Mouse (Mus musculus) CH12.LX (cell line): ENCODE measurements around the gene Arl1. TPM values are rescaled to one million over a fixed set of nuclear protein-coding genes. Genes with fewer than 3 reads are reported as not detected.

ENCODE experiments used
- DNase-seq: peaks from one replicate; pipeline ENCODE4 v3.0.0-alpha.2; 2013; ENCODE audit errors: extremely low read depth
- H3K27ac ChIP-seq: 2 replicates; pipeline ENCODE4 v1.5.1; 2012; ENCODE audit warnings: low read depth, mild to moderate bottlenecking, control low read depth, moderate library complexity; ENCODE audit not compliant: insufficient read depth
- H3K27me3 ChIP-seq: replicated peaks from 2 replicates; pipeline ENCODE3; 2012; ENCODE audit warnings: inconsistent platforms
- H3K36me3 ChIP-seq, 2 experiments: replicated peaks in 1 of 2; 2 replicates each; pipeline versions ENCODE3 to v1.6.1; 2012; ENCODE audit warnings: inconsistent platforms in 1 of 2, low read length in 1 of 2, mild to moderate bottlenecking in 1 of 2, mixed read lengths in 1 of 2, moderate library complexity in 1 of 2; ENCODE audit not compliant: control insufficient read depth in 1 of 2, insufficient read depth in 1 of 2
- H3K4me1 ChIP-seq, 2 experiments: 2 replicates each; pipeline ENCODE4 v1.6.1; 2012; ENCODE audit warnings: inconsistent platforms in 1 of 2, moderate library complexity in 1 of 2; ENCODE audit not compliant: insufficient read depth in 2 of 2, control insufficient read depth in 1 of 2
- H3K4me2 ChIP-seq: 2 replicates; pipeline ENCODE4 v1.6.1; 2012; ENCODE audit warnings: low read depth, mild to moderate bottlenecking, control low read depth; ENCODE audit not compliant: poor library complexity, insufficient read depth, severe bottlenecking
- H3K4me3 ChIP-seq, 3 experiments: fragments of 150-350 bp in 1 of 3; sonication (generic) in 1 of 3; replicated peaks in 1 of 3; 2 replicates each; pipeline versions ENCODE3 to v1.5.1; 2011 to 2012; ENCODE audit warnings: low read depth in 2 of 3, low read length in 2 of 3, mild to moderate bottlenecking in 2 of 3, moderate library complexity in 2 of 3, control low read depth in 1 of 3, improper control_type of control experiment in 1 of 3, inconsistent platforms in 1 of 3, mixed read lengths in 1 of 3; ENCODE audit not compliant: poor library complexity in 1 of 3
- H3K79me2 ChIP-seq: replicated peaks from 2 replicates; pipeline ENCODE4 v1.6.1; 2012; ENCODE audit warnings: mild to moderate bottlenecking, moderate library complexity; ENCODE audit not compliant: control insufficient read depth, poor library complexity, insufficient read depth, severe bottlenecking; ENCODE audit errors: extremely low read depth
- H3K9ac ChIP-seq: 2 replicates; pipeline ENCODE4 v1.6.1; 2012; ENCODE audit warnings: low read depth, mild to moderate bottlenecking, control low read depth, moderate library complexity; ENCODE audit not compliant: insufficient read depth
- H3K9me3 ChIP-seq: replicated peaks from 2 replicates; pipeline ENCODE3; 2012; ENCODE audit warnings: low read length, inconsistent platforms, mixed read lengths
- CHD1 ChIP-seq: IDR thresholded peaks from 2 replicates; pipeline ENCODE4 v1.6.1; 2012; ENCODE audit warnings: low read depth, low read length, improper control_type of control experiment, inconsistent platforms
- CHD2 ChIP-seq: IDR thresholded peaks from 2 replicates; pipeline ENCODE4 v1.6.1; 2011; ENCODE audit warnings: low read length, improper control_type of control experiment
- CTCF ChIP-seq, 2 experiments: IDR thresholded peaks in 1 of 2; conservative IDR thresholded peaks in 1 of 2; 2 replicates each; pipeline ENCODE4 v1.5.1; 2011 to 2012; ENCODE audit warnings: low read depth in 2 of 2, low read length in 2 of 2, improper control_type of control experiment in 1 of 2, inconsistent platforms in 1 of 2, mild to moderate bottlenecking in 1 of 2, moderate library complexity in 1 of 2
- E2F4 ChIP-seq: IDR thresholded peaks from 2 replicates; pipeline ENCODE4 v1.6.1; 2011; ENCODE audit warnings: low read depth, low read length, improper control_type of control experiment; ENCODE audit not compliant: insufficient replicate concordance
- ELF1 ChIP-seq: IDR thresholded peaks from 2 replicates; pipeline ENCODE4 v1.6.1; 2014; ENCODE audit warnings: low read depth, mild to moderate bottlenecking, inconsistent platforms, low read length, improper control_type of control experiment
- EP300 ChIP-seq: IDR thresholded peaks from 2 replicates; pipeline ENCODE4 v1.6.1; 2011; ENCODE audit warnings: low read length, improper control_type of control experiment
- KAT2A ChIP-seq: IDR thresholded peaks from 2 replicates; pipeline ENCODE4 v1.6.1; 2012; ENCODE audit warnings: low read length, improper control_type of control experiment, inconsistent platforms; ENCODE audit not compliant: insufficient replicate concordance
- MAFK ChIP-seq: IDR thresholded peaks from 2 replicates; pipeline ENCODE4 v1.6.1; 2011; ENCODE audit warnings: low read length, improper control_type of control experiment; ENCODE audit not compliant: insufficient replicate concordance
- MYC ChIP-seq: IDR thresholded peaks from 2 replicates; pipeline ENCODE4 v1.6.1; 2011; ENCODE audit warnings: low read depth, mild to moderate bottlenecking, improper control_type of control experiment, low read length
- NRF1 ChIP-seq: IDR thresholded peaks from 2 replicates; pipeline ENCODE4 v1.6.1; 2014; ENCODE audit warnings: low read depth, mild to moderate bottlenecking, inconsistent platforms, low read length, improper control_type of control experiment, moderate library complexity
- PAX5 ChIP-seq: IDR thresholded peaks from 2 replicates; pipeline ENCODE4 v1.6.1; 2012; ENCODE audit warnings: low read length, inconsistent platforms, mixed read lengths
- RCOR1 ChIP-seq: conservative IDR thresholded peaks from 2 replicates; pipeline ENCODE4 v1.6.1; 2012; ENCODE audit warnings: low read depth, mild to moderate bottlenecking, inconsistent platforms, low read length, improper control_type of control experiment
- TCF12 ChIP-seq: IDR thresholded peaks from 2 replicates; pipeline ENCODE4 v1.6.1; 2014; ENCODE audit warnings: low read depth, mild to moderate bottlenecking, inconsistent platforms, low read length, improper control_type of control experiment
- UBTF ChIP-seq: IDR thresholded peaks from 2 replicates; pipeline ENCODE4 v1.6.1; 2012; ENCODE audit warnings: low read depth, mild to moderate bottlenecking, inconsistent platforms, low read length, improper control_type of control experiment, moderate library complexity
- ZNF384 ChIP-seq: IDR thresholded peaks from 2 replicates; pipeline ENCODE4 v1.6.1; 2012; ENCODE audit warnings: low read depth, low read length, improper control_type of control experiment, inconsistent platforms
- dilution Hi-C: fragments of 300-500 bp; cut with MboI; formaldehyde crosslinking; loops from 2 replicates; pipeline ENCODE4 v1.14.3; 2020; ENCODE audit warnings: low sequenced_read_pairs; ENCODE audit not compliant: extremely low pct_unique_long_range_greater_than_20kb, extremely low pct_ligation_motif_present
- in situ Hi-C: fragments of 300-500 bp; cut with MboI; formaldehyde crosslinking; loops from 3 replicates; pipeline ENCODE4 v1.14.3; 2019; ENCODE audit warnings: low sequenced_read_pairs, low pct_ligation_motif_present, low pct_unique_long_range_greater_than_20kb, mixed read lengths
- polyA plus RNA-seq: library from polyadenylated mRNA; unstranded; fragments of >175 nt; gene quantifications from 2 replicates; pipeline ENCODE4 v1.2.1, GENCODE M21; 2012; ENCODE audit warnings: low read depth; ENCODE audit not compliant: insufficient read length
- total RNA-seq, 2 experiments: library from RNA; depleted of rRNA; stranded (reverse); fragments of 300-350 nt in 1 of 2; fragments of >200 nt in 1 of 2; gene quantifications; 2 replicates each; pipeline ENCODE4 v1.2.3; 2012 to 2014

Gene Arl1
- total and polyA plus RNA-seq, 3 experiments, result 48.9 to 143 (median 94.0) TPM

- TF ChIP-seq CHD1 (no peak), KAT2A (peak; percentile 80; the same call in 1 of the 2 replicates)
These were observed at the start of gene Arl1 (continued) for GRCm38 (mm10) chr10:88730571-88731495.

- DNase-seq, result peak; percentile 27
- dilution Hi-C loops, result no loop called here
- in situ Hi-C loops, result no loop called here
- TF ChIP-seq ZNF384 (peak; percentile 44; the same call in 1 of the 2 replicates), ELF1 (peak; percentile 46; the same call in 1 of the 2 replicates), NRF1 (no peak)
- Histone ChIP-seq H3K27ac (no peak overlapping the region), H3K9ac (no peak overlapping the region; the same call in 1 of the 2 replicates), H3K4me2 (peak overlapping the region; percentile 70), H3K4me3 (peak overlapping the region in 2 of 3 experiments; percentile 6 to 28), H3K4me1 (peaks cover 5 to 6% of the 10 kb centered on the region in 2 experiments), H3K9me3 (no peaks in the 10 kb centered on the region), H3K36me3 (no peaks in the 10 kb centered on the region), H3K79me2 (no peaks in the 10 kb centered on the region), H3K27me3 (no peaks in the 10 kb centered on the region)
These were observed 47.6 kb upstream of the Arl1 start for GRCm38 (mm10) chr10:88682904-88683563.

- Histone ChIP-seq H3K27ac (no peak within 1 kb of the TSS), H3K4me1 (peaks cover 5 to 6% of the 10 kb centered on the region in 2 experiments), H3K4me3 (peak within 1 kb of the TSS in 1 of 3 experiments; percentile 21), H3K36me3 (no peaks in the 10 kb centered on the region), H3K9me3 (no peaks in the 10 kb centered on the region), H3K27me3 (no peaks in the 10 kb centered on the region), H3K9ac (no peak within 1 kb of the TSS), H3K79me2 (no peaks in the 10 kb centered on the region), H3K4me2 (no peak within 1 kb of the TSS)
- DNase-seq, result no peak
- dilution Hi-C loops (no loop called here), in situ Hi-C loops (no loop called here)
- TF ChIP-seq CTCF (conservative IDR thresholded peaks at IDR 0.05 in 1 of 2, IDR thresholded peaks at IDR 0.05 in 1 of 2; ENCODE audit: low read depth in 2 of 2, low read length in 2 of 2), result no peak
- no peak for TF ChIP-seq PAX5
- TF ChIP-seq MAFK, result no peak
- TF ChIP-seq E2F4, result no peak
- TF ChIP-seq CHD2, result no peak
- TF ChIP-seq UBTF, result no peak
- no peak for TF ChIP-seq TCF12
- no peak for TF ChIP-seq KAT2A
- TF ChIP-seq CHD1, result no peak
- no peak for TF ChIP-seq MYC
- TF ChIP-seq RCOR1, result no peak
- TF ChIP-seq EP300, result no peak
- no peak for TF ChIP-seq NRF1
These were observed 45.7 kb upstream of the Arl1 start, which contains the start of gene Spic for GRCm38 (mm10) chr10:88684925-88685324. TSS of gene Spic (minus strand) at chr10:88685015.
